Mouse (Mus musculus) cerebellum, postnatal 10 days (tissue): ENCODE data around the gene Ddc.

Source experiments
- DNase-seq, 2 experiments: peaks; one replicate each; pipeline ENCODE4 v3.0.0; 2021; ENCODE audit warnings: mixed read lengths in 2 of 2

Gene Ddc

GRCm38 (mm10) chr11:11821387-11821975 lies 76.5 kb downstream of the Ddc start:
- peak; percentile 51 to 71 for DNase-seq

GRCm38 (mm10) chr11:11820737-11821136 lies 77.2 kb downstream of the Ddc start:
- no peak for DNase-seq

- DNase-seq: peak; percentile 88 to 93
These were observed 77.7 kb downstream of the Ddc start for GRCm38 (mm10) chr11:11820251-11820650.

GRCm38 (mm10) chr11:11819206-11819605 lies 78.7 kb downstream of the Ddc start:
- no peak for DNase-seq

GRCm38 (mm10) chr11:11818797-11819196 lies 79.1 kb downstream of the Ddc start:
- DNase-seq: no peak

GRCm38 (mm10) chr11:11815737-11816136 lies 82.2 kb downstream of the Ddc start:
- no peak for DNase-seq

- DNase-seq: peak; percentile 84 to 85
These were observed 86.0 kb downstream of the Ddc start for GRCm38 (mm10) chr11:11811906-11812480.

- DNase-seq: no peak
These were observed 88.4 kb downstream of the Ddc start for GRCm38 (mm10) chr11:11809404-11810175.

GRCm38 (mm10) chr11:11808820-11809403 lies 89.0 kb downstream of the Ddc start, which contains the start of gene Fignl1:
Gene Fignl1, minus strand, starts transcription at chr11:11808962.
- peak; percentile 98 for DNase-seq

GRCm38 (mm10) chr11:11808035-11808819 lies 89.7 kb downstream of the Ddc start:
- no peak for DNase-seq

GRCm38 (mm10) chr11:11805951-11806350 lies 92.0 kb downstream of the Ddc start:
- no peak for DNase-seq

- DNase-seq: no peak
These were observed 93.5 kb downstream of the Ddc start for GRCm38 (mm10) chr11:11804421-11804820.

GRCm38 (mm10) chr11:11801067-11801466 lies 96.9 kb downstream of the Ddc start:
- DNase-seq: no peak

- DNase-seq: no peak
These were observed 97.6 kb downstream of the Ddc start for GRCm38 (mm10) chr11:11800304-11800703.

- no peak for DNase-seq
These were observed 99.3 kb downstream of the Ddc start for GRCm38 (mm10) chr11:11798690-11799089.

- DNase-seq: no peak
These were observed 103.3 kb downstream of the Ddc start for GRCm38 (mm10) chr11:11794626-11795025.

GRCm38 (mm10) chr11:11788521-11788974 lies 109.4 kb downstream of the Ddc start:
- peak; percentile 87 to 91 for DNase-seq

- no peak for DNase-seq
These were observed 112.5 kb downstream of the Ddc start for GRCm38 (mm10) chr11:11785457-11785856.

GRCm38 (mm10) chr11:11781728-11782127 lies 116.2 kb downstream of the Ddc start:
- DNase-seq: no peak

GRCm38 (mm10) chr11:11778345-11778744 lies 119.6 kb downstream of the Ddc start:
- DNase-seq: no peak

- DNase-seq: no peak
These were observed 120.1 kb downstream of the Ddc start for GRCm38 (mm10) chr11:11777796-11778195.

- DNase-seq: no peak
These were observed 120.7 kb downstream of the Ddc start for GRCm38 (mm10) chr11:11777246-11777645.

- no peak for DNase-seq
These were observed 121.1 kb downstream of the Ddc start for GRCm38 (mm10) chr11:11776822-11777174.
